Mouse (Mus musculus): ENCODE results near the gene Rab22a.
"Not testable (repeated sequence)": the region's sequence is repeated elsewhere in the genome, so short reads cannot be mapped to it uniquely, and the experiment has no call there.

Rab22a gene

GRCm38 (mm10) chr2:173659057-173659925, at the start of gene Rab22a:
TSS of gene Rab22a (plus strand) at chr2:173659760.
- peak; percentile 97 to 99 for DNase-seq (ENCODE audit: low spot score in 2 of 2)

DNA sequence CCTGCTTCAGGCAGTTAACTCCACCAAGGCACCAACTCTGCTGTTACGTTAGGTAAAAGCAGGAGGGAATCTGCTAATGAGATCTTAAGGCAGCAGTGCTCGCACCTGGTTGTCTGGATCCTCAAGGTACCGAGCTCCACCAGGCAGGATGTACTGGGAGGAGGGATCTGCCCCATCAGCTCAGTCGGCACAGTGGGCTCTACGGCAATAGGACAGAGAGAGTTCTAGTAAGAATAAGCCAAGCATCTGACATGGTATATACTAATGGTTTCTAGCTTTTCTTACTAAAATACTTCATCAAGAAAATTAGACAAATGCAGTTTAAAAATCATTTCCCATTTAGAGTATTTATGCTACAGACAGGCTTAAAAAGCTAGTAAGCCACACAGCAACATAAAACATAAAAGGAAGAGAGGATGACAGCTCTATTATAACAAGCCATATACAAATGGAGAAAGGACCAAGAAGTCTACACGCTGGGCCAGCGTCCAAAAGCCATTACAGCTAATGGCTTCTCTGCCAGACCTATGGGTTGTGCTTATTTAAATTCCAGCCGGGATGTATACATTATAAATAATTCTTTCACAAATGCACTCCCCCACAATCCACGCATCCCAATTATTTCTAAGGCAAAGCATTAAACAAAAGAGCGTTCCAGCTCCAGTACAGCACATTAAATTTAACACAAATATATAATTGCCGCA, 44.0 kb upstream of the Rab22a start:
- DNase-seq (ENCODE audit: low spot score in 2 of 2) = no peak

GRCm38 (mm10) chr2:173616156-173616555, 43.4 kb upstream of the Rab22a start:
- DNase-seq (ENCODE audit: low spot score in 2 of 2) = no peak

- no peak for DNase-seq (ENCODE audit: low spot score in 2 of 2)
Observed at GRCm38 (mm10) chr2:173619132-173619531, 40.4 kb upstream of the Rab22a start.

GRCm38 (mm10) chr2:173620645-173621044, 38.9 kb upstream of the Rab22a start:
- no peak for DNase-seq (ENCODE audit: low spot score in 2 of 2)

DNA sequence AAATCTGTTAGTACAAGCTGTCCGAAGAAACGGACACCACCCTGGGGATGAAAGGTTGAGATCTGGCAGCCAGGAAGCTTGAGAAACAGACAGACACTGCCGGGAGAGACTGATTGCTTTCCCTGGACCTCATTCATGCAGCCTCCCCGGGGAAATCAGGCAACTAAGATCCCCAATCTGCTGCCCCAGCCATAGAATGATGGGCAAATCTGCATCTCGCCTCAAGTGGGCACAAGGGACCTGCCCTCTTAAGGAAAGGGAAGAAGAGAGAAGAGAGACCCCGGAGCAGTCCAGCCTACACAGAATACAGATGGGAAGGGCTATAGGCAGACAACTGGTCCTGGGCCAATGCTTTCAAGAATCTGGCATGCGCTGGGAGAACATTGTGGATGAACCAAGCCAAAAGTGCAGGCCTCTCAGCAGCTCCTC, 37.4 kb upstream of the Rab22a start:
- DNase-seq (ENCODE audit: low spot score in 2 of 2) = no peak

- no peak for DNase-seq (ENCODE audit: low spot score in 2 of 2)
Observed at GRCm38 (mm10) chr2:173624667-173625066, 34.9 kb upstream of the Rab22a start.

DNA sequence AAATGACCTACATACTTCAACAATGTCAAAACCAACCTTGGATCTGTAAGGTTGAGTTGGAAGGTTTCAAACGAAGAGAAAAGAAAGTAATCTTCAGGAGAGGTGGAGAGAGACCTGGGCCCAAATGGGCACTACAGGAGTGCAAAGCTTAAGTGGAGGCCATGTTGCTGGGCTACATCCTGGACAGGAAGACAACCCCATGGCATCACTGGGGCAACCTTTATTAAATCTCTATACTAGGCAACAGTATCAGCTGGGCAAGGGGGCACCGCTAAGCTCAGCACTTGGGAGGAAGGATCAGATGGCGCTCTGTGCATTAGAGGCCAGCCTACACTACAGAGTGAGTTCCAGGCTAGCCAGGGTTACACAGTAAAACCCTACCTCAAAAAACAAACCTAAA, 33.8 kb upstream of the Rab22a start:
- DNase-seq (ENCODE audit: low spot score in 2 of 2) = no peak

GRCm38 (mm10) chr2:173634106-173634505, 25.5 kb upstream of the Rab22a start:
- not testable (repeated sequence) for DNase-seq (ENCODE audit: low spot score in 2 of 2)

- DNase-seq (ENCODE audit: low spot score in 2 of 2) = no peak
Observed at GRCm38 (mm10) chr2:173641370-173641769, 18.2 kb upstream of the Rab22a start.

DNA sequence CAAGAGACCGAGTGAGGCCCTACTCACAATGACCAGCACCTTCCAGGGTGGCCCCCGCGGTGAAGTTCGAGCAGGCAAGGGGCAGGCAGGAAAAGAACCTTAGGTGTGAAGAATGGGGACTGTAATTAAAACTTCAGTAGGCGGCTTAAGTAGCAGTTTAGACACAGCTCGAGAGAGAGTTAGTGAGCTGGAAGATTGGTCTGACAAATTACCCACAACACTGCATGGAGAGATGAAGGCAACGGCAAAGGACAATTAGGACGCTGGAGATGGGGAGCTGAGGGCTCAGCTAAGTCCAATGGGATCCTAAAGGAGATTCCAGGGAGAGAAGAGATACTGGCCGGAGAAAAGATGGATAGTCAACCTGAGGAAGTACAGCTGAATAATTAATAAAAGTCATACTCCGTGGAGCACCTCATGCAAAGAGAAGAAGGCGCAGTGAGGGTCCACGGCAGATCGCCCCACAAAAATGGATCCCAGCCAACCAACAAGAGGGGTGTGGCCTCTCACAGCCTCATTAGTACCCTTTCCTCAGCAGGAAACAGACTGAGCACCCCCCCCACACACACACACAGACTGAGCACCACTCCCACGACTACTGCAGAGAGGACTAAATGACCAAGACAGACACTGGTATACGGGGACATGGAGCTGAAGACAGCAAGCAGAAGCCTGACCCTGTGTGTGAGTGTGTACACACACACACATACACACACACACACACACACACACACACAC, 17.1 kb upstream of the Rab22a start:
- no peak for DNase-seq (ENCODE audit: low spot score in 2 of 2)

- no peak for DNase-seq (ENCODE audit: low spot score in 2 of 2)
Observed at GRCm38 (mm10) chr2:173647197-173647911, 12.2 kb upstream of the Rab22a start.

- no peak for DNase-seq (ENCODE audit: low spot score in 2 of 2)
Observed at GRCm38 (mm10) chr2:173649762-173650161, 9.8 kb upstream of the Rab22a start.

DNA sequence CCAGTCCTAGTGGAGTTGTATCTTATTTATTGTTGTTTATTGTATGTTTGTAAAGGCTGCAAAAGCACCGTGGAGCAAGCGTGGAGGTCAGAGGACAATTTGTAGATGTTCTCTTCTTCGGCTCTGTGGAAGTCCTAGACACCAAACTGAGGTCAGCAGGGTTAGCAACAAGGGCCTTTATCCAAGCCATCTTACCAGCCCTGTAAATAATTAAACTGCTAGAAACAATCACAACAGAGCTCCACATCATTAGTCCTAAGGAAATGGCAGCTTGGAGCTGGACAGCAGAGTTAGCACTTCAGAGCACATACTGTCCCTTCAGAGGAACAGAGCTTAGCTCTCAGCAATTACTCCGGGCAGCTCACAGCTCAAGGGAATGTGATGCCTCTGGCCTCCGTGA, 6.0 kb upstream of the Rab22a start:
- DNase-seq (ENCODE audit: low spot score in 2 of 2) = no peak

- DNase-seq (ENCODE audit: low spot score in 2 of 2) = no peak
Observed at GRCm38 (mm10) chr2:173657736-173658135, 1.8 kb upstream of the Rab22a start.

DNA sequence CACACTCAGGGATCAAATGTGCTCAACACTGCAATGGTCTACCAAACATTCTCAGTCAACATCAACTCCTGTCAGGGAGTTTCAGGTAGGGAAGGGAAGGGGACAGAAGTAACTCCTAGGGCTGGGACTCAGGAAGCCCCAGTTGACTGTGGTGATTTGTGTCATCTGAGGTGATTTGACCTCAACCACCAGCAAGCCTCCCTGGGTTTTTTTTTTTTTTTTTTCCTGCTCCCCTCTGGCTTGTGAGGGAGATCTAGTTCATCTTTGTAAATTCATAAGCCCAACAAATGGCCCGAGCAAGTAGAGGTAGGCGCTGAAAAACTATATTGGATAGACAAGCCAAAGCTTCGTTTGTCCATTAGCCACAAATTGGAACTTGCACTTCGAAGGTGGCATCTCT, 1.0 kb upstream of the Rab22a start:
- no peak for DNase-seq (ENCODE audit: low spot score in 2 of 2)

- peak in 1 of 2 experiments; percentile 4 for DNase-seq (ENCODE audit: low spot score in 2 of 2)
Observed at GRCm38 (mm10) chr2:173659926-173660684, 545 bp downstream of the Rab22a start.

- no peak for DNase-seq (ENCODE audit: low spot score in 2 of 2)
Observed at GRCm38 (mm10) chr2:173662255-173662950, 2.8 kb downstream of the Rab22a start.

DNA sequence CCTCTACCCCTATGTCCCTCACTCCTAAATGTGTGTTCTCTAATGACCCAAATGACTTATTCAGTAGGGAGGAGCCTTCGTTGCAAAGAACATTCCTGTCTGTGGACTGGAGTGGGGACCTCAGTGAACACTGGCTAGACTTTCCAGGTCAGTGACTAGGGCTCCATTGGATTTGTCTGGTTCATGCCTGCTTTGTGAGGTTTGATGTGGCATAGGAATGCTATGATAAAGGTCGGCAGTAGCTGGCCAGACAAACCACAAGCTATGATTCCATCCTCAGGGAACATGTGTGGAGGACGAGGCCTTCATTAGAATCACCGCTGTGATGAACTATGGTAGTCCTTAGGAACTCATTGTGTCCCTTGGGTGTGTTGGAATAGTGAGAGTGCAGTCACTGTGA, 5.2 kb downstream of the Rab22a start:
- DNase-seq (ENCODE audit: low spot score in 2 of 2) = no peak

DNA sequence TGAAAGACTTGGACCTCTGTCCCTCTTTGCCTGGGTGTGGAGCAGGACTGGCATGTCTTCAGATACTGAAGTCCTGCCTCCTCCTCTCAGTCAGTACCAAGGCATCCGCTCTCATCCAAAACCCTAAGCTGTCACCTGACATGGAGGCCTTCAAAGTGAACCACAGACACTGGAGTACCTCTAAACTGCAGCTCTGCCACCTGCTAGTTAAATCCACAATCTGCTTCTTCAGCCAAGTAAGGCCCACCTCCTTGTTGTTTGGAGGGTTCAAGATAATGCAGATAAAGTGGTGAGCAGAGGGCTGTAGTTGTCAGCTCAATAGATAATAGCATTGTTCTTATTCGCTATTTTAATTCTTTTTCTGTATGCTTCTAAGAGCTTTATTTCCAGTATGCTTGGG, 5.7 kb downstream of the Rab22a start:
- no peak for DNase-seq (ENCODE audit: low spot score in 2 of 2)
